Mouse (Mus musculus) hindbrain, postnatal 0 days (tissue): ENCODE results near the gene Rhoc. TPM values are rescaled to one million over a fixed set of nuclear protein-coding genes. Genes with fewer than 3 reads are reported as not detected.
"Not testable (repeated sequence)": the region's sequence is repeated elsewhere in the genome, so short reads cannot be mapped to it uniquely, and the experiment has no call there.

Experiments
- ATAC-seq: fragments of 200-750 bp; cut with Nextera tagmentation; 2 replicates; pipeline ENCODE4 v1.8.0; 2017; ENCODE audit warnings: mild to moderate bottlenecking, moderate TSS enrichment, moderate library complexity
- DNase-seq: peaks from one replicate; pipeline ENCODE4 v3.0.0-alpha.2; 2015; ENCODE audit warnings: low spot score
- H3K27ac ChIP-seq: fragments of 300-500 bp; sonication (generic); 2 replicates; pipeline ENCODE4 v1.5.1; 2014; ENCODE audit warnings: mild to moderate bottlenecking
- H3K27me3 ChIP-seq: fragments of 300-500 bp; sonication (generic); 2 replicates; pipeline ENCODE4 v1.6.1; 2014; ENCODE audit warnings: low read length, mixed read lengths; ENCODE audit not compliant: insufficient read depth
- H3K36me3 ChIP-seq: fragments of 300-500 bp; sonication (generic); 2 replicates; pipeline ENCODE4 v1.6.1; 2014; ENCODE audit warnings: low read length, mixed read lengths; ENCODE audit not compliant: insufficient read depth
- H3K4me1 ChIP-seq: fragments of 300-500 bp; sonication (generic); 2 replicates; pipeline ENCODE4 v1.6.1; 2014; ENCODE audit warnings: antibody characterized with exemption, low read length, mixed read lengths; ENCODE audit not compliant: insufficient read depth
- H3K4me2 ChIP-seq: fragments of 300-500 bp; sonication (generic); 2 replicates; pipeline ENCODE4 v1.6.1; 2014; ENCODE audit warnings: low read depth, mild to moderate bottlenecking, low read length, moderate library complexity, mixed read lengths
- H3K4me3 ChIP-seq: fragments of 300-500 bp; sonication (generic); 2 replicates; pipeline ENCODE4 v1.5.1; 2014; ENCODE audit warnings: low read length
- H3K9ac ChIP-seq: fragments of 300-500 bp; sonication (generic); replicated peaks from 2 replicates; pipeline ENCODE4 v1.6.1; 2014; ENCODE audit warnings: mild to moderate bottlenecking, low read length, moderate library complexity, mixed read lengths
- H3K9me3 ChIP-seq: fragments of 300-500 bp; sonication (generic); 2 replicates; pipeline ENCODE4 v1.6.1; 2016; ENCODE audit warnings: low read length, mixed read lengths
- CTCF ChIP-seq: IDR thresholded peaks from 2 replicates; pipeline ENCODE4 v1.5.1; 2016; ENCODE audit warnings: antibody characterized with exemption, control low read depth, low read depth
- WGBS: fragments of 180-500 bp; shearing (Covaris S2); extraction: QIAGEN DNeasy Blood & Tissue Kit; methylation state at CpG from one replicate; pipeline ENCODE4 v1.1.7; 2014; 5-methylcytosine and 5-hydroxymethylcytosine counted together
- polyA plus RNA-seq: library from polyadenylated mRNA; unstranded; fragments of >200 nt; fragmentation: Nextera tagmentation; extraction: Ambion mirVana; gene quantifications from 2 replicates; pipeline ENCODE4 v1.2.1, GENCODE M21; 2015
- total RNA-seq: library from RNA; depleted of rRNA; stranded (reverse); fragments of >200 nt; gene quantifications from 2 replicates; pipeline ENCODE4 v1.2.3, GENCODE M21; 2014

Rhoc gene
- total and polyA plus RNA-seq, 2 experiments from 2014 or later = 54.8 to 63.4 TPM

- ATAC-seq = no peak
- WGBS = 85% methylated on average over 4 of the region's 4 CpGs
- Histone ChIP-seq H3K9ac (no peak overlapping the region), H3K4me1 (no peaks in the 10 kb centered on the region), H3K4me2 (no peak overlapping the region), H3K27ac (no peak overlapping the region), H3K36me3 (no peaks in the 10 kb centered on the region), H3K9me3 (no peaks in the 10 kb centered on the region), H3K4me3 (no peak overlapping the region), H3K27me3 (no peaks in the 10 kb centered on the region)
- TF ChIP-seq CTCF = no peak
- no peak for DNase-seq
Measured at GRCm38 (mm10) chr3:104812254-104812653, 24.1 kb downstream of the Rhoc start.

- not testable (repeated sequence) for H3K36me3 ChIP-seq, H3K4me3 ChIP-seq, H3K4me1 ChIP-seq, H3K9me3 ChIP-seq, H3K27me3 ChIP-seq, ATAC-seq, DNase-seq, H3K9ac ChIP-seq, H3K27ac ChIP-seq, H3K4me2 ChIP-seq
- WGBS = 93% methylated on average over 7 of the region's 7 CpGs
Measured at GRCm38 (mm10) chr3:104813227-104813626, 25.1 kb downstream of the Rhoc start.

GRCm38 (mm10) chr3:104814746-104815145 lies 26.6 kb downstream of the Rhoc start:
- H3K36me3 ChIP-seq = no peaks in the 10 kb centered on the region
- no peak overlapping the region for H3K9ac ChIP-seq
- no peak overlapping the region for H3K4me3 ChIP-seq
- no peak for TF ChIP-seq CTCF
- H3K27ac ChIP-seq = no peak overlapping the region
- H3K9me3 ChIP-seq = no peaks in the 10 kb centered on the region
- ATAC-seq (no peak), DNase-seq (no peak)
- H3K27me3 ChIP-seq = no peaks in the 10 kb centered on the region
- no peak overlapping the region for H3K4me2 ChIP-seq
- WGBS = 90% methylated on average over 1 of the region's 1 CpGs
- H3K4me1 ChIP-seq = no peaks in the 10 kb centered on the region

- H3K4me3 ChIP-seq = no peak overlapping the region
- no peaks in the 10 kb centered on the region for H3K36me3 ChIP-seq
- H3K27me3 ChIP-seq = no peaks in the 10 kb centered on the region
- no peak for TF ChIP-seq CTCF
- no peak overlapping the region for H3K9ac ChIP-seq
- no peaks in the 10 kb centered on the region for H3K9me3 ChIP-seq
- ATAC-seq (no peak), DNase-seq (no peak)
- H3K4me1 ChIP-seq = no peaks in the 10 kb centered on the region
- 80% methylated on average over 2 of the region's 2 CpGs for WGBS
- no peak overlapping the region for H3K4me2 ChIP-seq
- H3K27ac ChIP-seq = no peak overlapping the region
Measured at GRCm38 (mm10) chr3:104815346-104815745, 27.2 kb downstream of the Rhoc start.

GRCm38 (mm10) chr3:104816130-104816529 lies 28.0 kb downstream of the Rhoc start:
- Histone ChIP-seq H3K9me3 (no peaks in the 10 kb centered on the region), H3K4me3 (no peak overlapping the region), H3K27me3 (no peaks in the 10 kb centered on the region), H3K27ac (no peak overlapping the region), H3K4me2 (no peak overlapping the region), H3K4me1 (no peaks in the 10 kb centered on the region), H3K9ac (no peak overlapping the region), H3K36me3 (no peaks in the 10 kb centered on the region)
- no peak for DNase-seq
- no peak for ATAC-seq
- 93% methylated on average over 7 of the region's 7 CpGs for whole genome bisulfite sequencing
- no peak for TF ChIP-seq CTCF

GRCm38 (mm10) chr3:104817481-104817990 lies 29.4 kb downstream of the Rhoc start:
- H3K27me3 ChIP-seq = no peaks in the 10 kb centered on the region
- no peaks in the 10 kb centered on the region for H3K4me1 ChIP-seq
- 2% methylated on average over 35 of the region's 46 CpGs for WGBS
- peak overlapping the region; percentile 97 for H3K4me2 ChIP-seq
- ATAC-seq (peak; percentile 87), DNase-seq (peak; percentile 67)
- no peak for TF ChIP-seq CTCF
- H3K36me3 ChIP-seq = no peaks in the 10 kb centered on the region
- peak overlapping the region; percentile 78 for H3K4me3 ChIP-seq
- H3K9me3 ChIP-seq = no peaks in the 10 kb centered on the region
- H3K9ac ChIP-seq = peak overlapping the region; percentile 79
- peak overlapping the region; percentile 85 for H3K27ac ChIP-seq

GRCm38 (mm10) chr3:104817991-104818748 lies 30.0 kb downstream of the Rhoc start, which contains the start of gene Mov10:
Gene Mov10, minus strand, starts transcription at chr3:104818563.
- peak; percentile 77 for DNase-seq
- Histone ChIP-seq H3K27ac (peak within 1 kb of the TSS; percentile 85), H3K9ac (peak within 1 kb of the TSS; percentile 79), H3K9me3 (no peaks in the 10 kb centered on the region), H3K27me3 (no peaks in the 10 kb centered on the region), H3K4me1 (no peaks in the 10 kb centered on the region), H3K36me3 (no peaks in the 10 kb centered on the region), H3K4me3 (peak within 1 kb of the TSS; percentile 78), H3K4me2 (peak within 1 kb of the TSS; percentile 97)
- ATAC-seq = peak; percentile 74
- no peak for TF ChIP-seq CTCF
- under 1% methylated on average over 38 of the region's 40 CpGs for WGBS
